Mouse (Mus musculus): Measurements from ENCODE around the gene Fkbp1a.

The Fkbp1a gene

DNA sequence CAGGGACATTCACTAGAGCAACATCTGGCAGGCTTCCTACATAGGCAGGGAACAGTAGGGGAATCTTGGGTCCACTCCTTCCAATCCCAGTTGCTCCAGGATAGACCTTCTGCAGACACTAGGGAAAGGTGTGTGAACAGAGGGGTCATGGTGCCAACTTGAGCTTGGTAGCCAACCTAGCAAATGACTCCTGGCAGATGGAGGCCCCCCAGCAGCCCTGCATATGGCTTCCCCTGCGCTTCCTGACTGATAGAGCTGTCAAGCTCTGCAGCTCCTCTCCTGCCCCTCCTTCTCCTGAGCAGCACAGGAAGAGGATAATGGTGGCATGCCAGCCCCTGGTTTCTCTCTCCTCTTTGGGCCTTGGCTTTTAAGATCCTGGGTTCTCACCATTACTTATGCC is 66.2 kb downstream of the Fkbp1a start:
- no peak for DNase-seq (ENCODE audit: low spot score in 2 of 2)

DNA sequence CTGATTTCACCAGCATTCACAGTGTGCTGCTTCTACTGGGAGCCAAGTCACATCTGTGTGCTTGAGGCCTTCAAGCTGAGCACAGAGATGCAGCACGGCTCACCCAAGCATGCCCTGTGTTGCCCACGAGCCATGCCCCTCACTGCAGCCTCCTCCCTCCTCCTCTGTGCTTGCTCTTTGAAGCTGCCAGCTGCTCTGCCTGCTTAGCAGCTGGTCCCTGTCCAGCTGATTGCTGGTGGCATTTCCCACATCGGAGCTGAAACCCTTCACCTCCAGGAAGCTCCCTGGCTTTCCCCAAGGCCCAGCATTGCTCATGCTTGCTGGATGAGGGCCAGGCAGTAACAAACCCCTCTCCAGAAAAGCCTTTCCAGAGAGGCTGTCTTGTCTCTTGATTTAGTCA is 67.7 kb downstream of the Fkbp1a start:
- no peak for DNase-seq (ENCODE audit: low spot score in 2 of 2)

Measured in spleen, postnatal 4 days (tissue).